Mouse (Mus musculus): ENCODE measurements at regions not wholly inside any gene's neighbourhood (a gene's known extent, or its start where the extent isn't known, plus 50 kb on each side); places are given as distances from the start of the nearest gene placed in this dataset.
A peak's percentile ranks its signal among the peaks of the same experiment; 100 is the strongest.

- H3K27me3 ChIP-seq (ENCODE audit: insufficient read depth, low read length), result no peaks in the 10 kb centered on the region
These were observed 279.5 kb downstream of the Sorl1 start for GRCm38 (mm10) chr9:41844616-41845015.

GRCm38 (mm10) chr9:41834487-41835404 lies 289.4 kb downstream of the Sorl1 start:
- H3K27me3 ChIP-seq (ENCODE audit: insufficient read depth, low read length), result no peaks in the 10 kb centered on the region
- no peak overlapping the region for H3K4me2 ChIP-seq (replicated peaks; ENCODE audit: low read depth, low read length)
- H3K27ac ChIP-seq (ENCODE audit: low read length), result no peak overlapping the region
- WGBS, result 32% methylated on average over 11 of the region's 11 CpGs
- no peaks in the 10 kb centered on the region for H3K36me3 ChIP-seq (ENCODE audit: insufficient read depth, low read length)
- no peak overlapping the region for H3K9ac ChIP-seq (replicated peaks; ENCODE audit: low read length)
- ATAC-seq (ENCODE audit: low FRiP score, low TSS enrichment), result no peak
- H3K4me1 ChIP-seq (ENCODE audit: insufficient read depth, low read length), result no peaks in the 10 kb centered on the region
- peaks cover 7% of the 10 kb centered on the region; the same call in 1 of the 2 replicates for H3K9me3 ChIP-seq (ENCODE audit: low read length)
- H3K4me3 ChIP-seq (ENCODE audit: low read length), result no peak overlapping the region

More at GRCm38 (mm10) chr9:41844616-41845015, 279.5 kb downstream of the Sorl1 start:
- H3K27ac ChIP-seq (ENCODE audit: low read length), result no peak overlapping the region
- no peak for ATAC-seq (ENCODE audit: low FRiP score, low TSS enrichment)
- no peak overlapping the region for H3K9ac ChIP-seq (replicated peaks; ENCODE audit: low read length)
- no peak overlapping the region for H3K4me3 ChIP-seq (ENCODE audit: low read length)
- no peaks in the 10 kb centered on the region for H3K36me3 ChIP-seq (ENCODE audit: insufficient read depth, low read length)
- WGBS, result 87% methylated on average over 3 of the region's 3 CpGs
- H3K9me3 ChIP-seq (ENCODE audit: low read length), result no peaks in the 10 kb centered on the region
- H3K4me1 ChIP-seq (ENCODE audit: insufficient read depth, low read length), result no peaks in the 10 kb centered on the region
- H3K4me2 ChIP-seq (replicated peaks; ENCODE audit: low read depth, low read length), result no peak overlapping the region

GRCm38 (mm10) chr9:41833408-41833807 lies 290.7 kb downstream of the Sorl1 start:
- WGBS, result 94% methylated on average over 1 of the region's 1 CpGs

GRCm38 (mm10) chr9:41827356-41827755 lies 296.7 kb downstream of the Sorl1 start:
- Histone ChIP-seq H3K36me3 (ENCODE audit: insufficient read depth, low read length) (no peaks in the 10 kb centered on the region), H3K4me3 (ENCODE audit: low read length) (no peak overlapping the region), H3K9ac (replicated peaks; ENCODE audit: low read length) (no peak overlapping the region), H3K4me2 (replicated peaks; ENCODE audit: low read depth, low read length) (no peak overlapping the region), H3K9me3 (ENCODE audit: low read length) (no peaks in the 10 kb centered on the region), H3K27ac (ENCODE audit: low read length) (no peak overlapping the region), H3K4me1 (ENCODE audit: insufficient read depth, low read length) (no peaks in the 10 kb centered on the region), H3K27me3 (ENCODE audit: insufficient read depth, low read length) (no peaks in the 10 kb centered on the region)
- ATAC-seq (ENCODE audit: low FRiP score, low TSS enrichment), result no peak
- WGBS, result 71% methylated on average over 4 of the region's 4 CpGs

More at GRCm38 (mm10) chr9:41833408-41833807, 290.7 kb downstream of the Sorl1 start:
- Histone ChIP-seq H3K4me1 (ENCODE audit: insufficient read depth, low read length) (no peaks in the 10 kb centered on the region), H3K36me3 (ENCODE audit: insufficient read depth, low read length) (no peaks in the 10 kb centered on the region), H3K4me3 (ENCODE audit: low read length) (no peak overlapping the region), H3K9me3 (ENCODE audit: low read length) (peaks cover 7% of the 10 kb centered on the region; the same call in 1 of the 2 replicates), H3K4me2 (replicated peaks; ENCODE audit: low read depth, low read length) (no peak overlapping the region), H3K27me3 (ENCODE audit: insufficient read depth, low read length) (no peaks in the 10 kb centered on the region), H3K9ac (replicated peaks; ENCODE audit: low read length) (no peak overlapping the region), H3K27ac (ENCODE audit: low read length) (no peak overlapping the region)
- no peak for ATAC-seq (ENCODE audit: low FRiP score, low TSS enrichment)

GRCm38 (mm10) chr9:41821401-41821800 lies 302.7 kb downstream of the Sorl1 start:
- Histone ChIP-seq H3K4me3 (ENCODE audit: low read length) (no peak overlapping the region), H3K9me3 (ENCODE audit: low read length) (no peaks in the 10 kb centered on the region), H3K9ac (replicated peaks; ENCODE audit: low read length) (no peak overlapping the region), H3K27ac (ENCODE audit: low read length) (no peak overlapping the region), H3K4me1 (ENCODE audit: insufficient read depth, low read length) (peaks cover 10% of the 10 kb centered on the region; the same call in 1 of the 2 replicates), H3K27me3 (ENCODE audit: insufficient read depth, low read length) (no peaks in the 10 kb centered on the region), H3K36me3 (ENCODE audit: insufficient read depth, low read length) (no peaks in the 10 kb centered on the region), H3K4me2 (replicated peaks; ENCODE audit: low read depth, low read length) (no peak overlapping the region)
- no peak for ATAC-seq (ENCODE audit: low FRiP score, low TSS enrichment)
- 68% methylated on average over 4 of the region's 4 CpGs for WGBS

GRCm38 (mm10) chr9:41817740-41818461 lies 306.2 kb downstream of the Sorl1 start:
- no peak overlapping the region for H3K4me3 ChIP-seq (ENCODE audit: low read length)
- no peak overlapping the region for H3K9ac ChIP-seq (replicated peaks; ENCODE audit: low read length)
- 43% methylated on average over 11 of the region's 11 CpGs for WGBS
- no peak for ATAC-seq (ENCODE audit: low FRiP score, low TSS enrichment)
- H3K27me3 ChIP-seq (ENCODE audit: insufficient read depth, low read length), result no peaks in the 10 kb centered on the region
- peak overlapping the region; percentile 38; the same call in 1 of the 2 replicates for H3K27ac ChIP-seq (ENCODE audit: low read length)
- peaks cover 10% of the 10 kb centered on the region; the same call in 1 of the 2 replicates for H3K4me1 ChIP-seq (ENCODE audit: insufficient read depth, low read length)
- no peak overlapping the region for H3K4me2 ChIP-seq (replicated peaks; ENCODE audit: low read depth, low read length)
- H3K36me3 ChIP-seq (ENCODE audit: insufficient read depth, low read length), result no peaks in the 10 kb centered on the region
- H3K9me3 ChIP-seq (ENCODE audit: low read length), result no peaks in the 10 kb centered on the region

GRCm38 (mm10) chr9:41815921-41816320 lies 308.2 kb downstream of the Sorl1 start:
- Histone ChIP-seq H3K36me3 (ENCODE audit: insufficient read depth, low read length) (no peaks in the 10 kb centered on the region), H3K4me1 (ENCODE audit: insufficient read depth, low read length) (peaks cover 10% of the 10 kb centered on the region; the same call in 1 of the 2 replicates), H3K27me3 (ENCODE audit: insufficient read depth, low read length) (no peaks in the 10 kb centered on the region), H3K4me2 (replicated peaks; ENCODE audit: low read depth, low read length) (no peak overlapping the region), H3K9ac (replicated peaks; ENCODE audit: low read length) (no peak overlapping the region), H3K9me3 (ENCODE audit: low read length) (no peaks in the 10 kb centered on the region), H3K27ac (ENCODE audit: low read length) (no peak overlapping the region), H3K4me3 (ENCODE audit: low read length) (no peak overlapping the region)
- ATAC-seq (ENCODE audit: low FRiP score, low TSS enrichment), result no peak
- WGBS, result 88% methylated on average over 2 of the region's 2 CpGs

- ATAC-seq (ENCODE audit: low FRiP score, low TSS enrichment), result no peak
- Histone ChIP-seq H3K36me3 (ENCODE audit: insufficient read depth, low read length) (no peaks in the 10 kb centered on the region), H3K4me2 (replicated peaks; ENCODE audit: low read depth, low read length) (no peak overlapping the region), H3K4me1 (ENCODE audit: insufficient read depth, low read length) (peaks cover 16% of the 10 kb centered on the region), H3K27me3 (ENCODE audit: insufficient read depth, low read length) (no peaks in the 10 kb centered on the region), H3K4me3 (ENCODE audit: low read length) (no peak overlapping the region), H3K27ac (ENCODE audit: low read length) (no peak overlapping the region), H3K9ac (replicated peaks; ENCODE audit: low read length) (no peak overlapping the region), H3K9me3 (ENCODE audit: low read length) (no peaks in the 10 kb centered on the region; the same call in 1 of the 2 replicates)
- WGBS, result 66% methylated on average over 4 of the region's 4 CpGs
These were observed 314.8 kb downstream of the Sorl1 start for GRCm38 (mm10) chr9:41809291-41809690.

- Histone ChIP-seq H3K9me3 (ENCODE audit: low read length) (no peaks in the 10 kb centered on the region; the same call in 1 of the 2 replicates), H3K4me3 (ENCODE audit: low read length) (no peak overlapping the region), H3K9ac (replicated peaks; ENCODE audit: low read length) (no peak overlapping the region), H3K36me3 (ENCODE audit: insufficient read depth, low read length) (no peaks in the 10 kb centered on the region), H3K27me3 (ENCODE audit: insufficient read depth, low read length) (no peaks in the 10 kb centered on the region), H3K4me2 (replicated peaks; ENCODE audit: low read depth, low read length) (no peak overlapping the region), H3K4me1 (ENCODE audit: insufficient read depth, low read length) (peaks cover 16% of the 10 kb centered on the region), H3K27ac (ENCODE audit: low read length) (no peak overlapping the region)
- no peak for ATAC-seq (ENCODE audit: low FRiP score, low TSS enrichment)
- WGBS, result 74% methylated on average over 3 of the region's 3 CpGs
These were observed 315.3 kb downstream of the Sorl1 start for GRCm38 (mm10) chr9:41808791-41809190.

All from kidney, embryonic 16.5 days (tissue).